Mouse (Mus musculus): ENCODE data around the gene Adamts12. TPM values are rescaled to one million over a fixed set of nuclear protein-coding genes. Genes with fewer than 3 reads are reported as not detected.

Gene Adamts12
- polyA plus RNA-seq, 1 experiment from 2014 or later: 1.7 TPM

- Histone ChIP-seq H3K4me2 (ENCODE audit: low read depth, low read length) (no peak overlapping the region), H3K9me3 (ENCODE audit: control insufficient read depth, low read length) (no peaks in the 10 kb centered on the region), H3K27me3 (replicated peaks; ENCODE audit: control insufficient read depth, insufficient read depth, low read length) (no peaks in the 10 kb centered on the region), H3K27ac (ENCODE audit: low read length) (no peak overlapping the region), H3K4me1 (ENCODE audit: control insufficient read depth, insufficient read depth, low read length) (no peaks in the 10 kb centered on the region), H3K4me3 (ENCODE audit: low read length) (no peak overlapping the region), H3K36me3 (ENCODE audit: control insufficient read depth, insufficient read depth, low read length) (no peaks in the 10 kb centered on the region), H3K9ac (ENCODE audit: low read depth, low read length) (no peak overlapping the region)
- WGBS: 82% methylated on average over 6 of the region's 6 CpGs
- no peak for ATAC-seq
These were observed 146.4 kb downstream of the Adamts12 start for GRCm38 (mm10) chr15:11210976-11211375.

DNA sequence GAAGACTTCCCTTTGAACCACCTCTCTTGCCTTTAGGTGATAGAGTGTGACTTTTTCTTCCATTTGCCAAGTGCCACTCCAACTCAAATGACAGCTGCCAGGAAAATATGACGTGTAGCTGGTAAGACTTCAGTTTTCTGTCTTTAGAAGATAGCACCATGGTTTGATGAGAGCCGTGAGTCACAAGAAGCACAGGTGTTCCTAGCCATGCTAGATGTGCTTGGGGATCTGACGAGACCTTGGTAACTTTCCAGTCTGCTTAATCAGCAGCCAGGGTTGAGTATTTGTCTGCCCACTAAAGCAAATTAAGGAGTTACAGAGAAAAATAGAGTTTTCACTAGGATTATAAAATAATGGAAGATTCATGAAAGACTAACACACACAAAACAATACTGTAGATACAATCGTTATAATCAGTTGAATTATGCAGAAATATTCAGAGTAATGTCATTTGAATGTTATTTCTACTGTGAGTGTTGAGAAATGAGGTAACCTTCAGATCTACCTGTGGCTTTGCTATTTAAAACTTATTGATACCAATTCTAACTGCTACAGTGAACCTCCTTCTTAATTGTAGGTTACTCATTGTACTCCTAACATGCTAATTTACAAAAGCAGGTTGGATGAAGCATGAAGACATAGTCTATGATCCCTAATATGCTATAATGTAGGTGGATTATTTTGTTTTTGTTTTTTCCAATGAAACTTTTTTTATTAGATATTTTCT, 169.5 kb downstream of the Adamts12 start:
- Histone ChIP-seq H3K27me3 (replicated peaks; ENCODE audit: control insufficient read depth, insufficient read depth, low read length) (no peaks in the 10 kb centered on the region), H3K4me3 (ENCODE audit: low read length) (no peak overlapping the region), H3K9ac (ENCODE audit: low read depth, low read length) (no peak overlapping the region), H3K36me3 (ENCODE audit: control insufficient read depth, insufficient read depth, low read length) (no peaks in the 10 kb centered on the region), H3K4me1 (ENCODE audit: control insufficient read depth, insufficient read depth, low read length) (no peaks in the 10 kb centered on the region), H3K27ac (ENCODE audit: low read length) (no peak overlapping the region), H3K4me2 (ENCODE audit: low read depth, low read length) (no peak overlapping the region), H3K9me3 (ENCODE audit: control insufficient read depth, low read length) (no peaks in the 10 kb centered on the region)
- ATAC-seq: no peak
- WGBS: 87% methylated on average over 4 of the region's 4 CpGs

DNA sequence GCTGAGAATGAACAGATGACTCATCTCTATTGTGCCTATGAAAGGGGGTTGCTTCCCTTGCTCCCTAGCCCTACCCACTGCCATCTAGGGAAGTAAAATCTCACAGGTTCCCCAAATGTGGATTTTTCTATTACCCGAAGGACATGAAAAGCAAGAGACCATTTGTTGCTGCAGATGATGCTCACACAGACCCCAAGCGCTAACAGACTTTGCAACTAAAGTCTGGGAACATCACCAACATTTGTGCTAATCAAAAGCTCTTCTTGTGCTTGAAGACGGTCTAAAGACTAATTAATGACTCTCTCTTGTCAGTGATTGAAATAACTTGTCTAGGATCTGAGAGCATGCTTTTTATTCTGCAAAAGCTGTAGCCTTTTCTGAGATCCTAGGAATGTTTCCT, 175.8 kb downstream of the Adamts12 start:
- H3K4me3 ChIP-seq (ENCODE audit: low read length): no peak overlapping the region
- 90% methylated on average over 3 of the region's 3 CpGs for WGBS

GRCm38 (mm10) chr15:11241288-11241687, 176.7 kb downstream of the Adamts12 start:
- no peaks in the 10 kb centered on the region for H3K36me3 ChIP-seq (ENCODE audit: control insufficient read depth, insufficient read depth, low read length)
- no peak overlapping the region for H3K4me2 ChIP-seq (ENCODE audit: low read depth, low read length)
- 78% methylated on average over 2 of the region's 2 CpGs for WGBS
- H3K9ac ChIP-seq (ENCODE audit: low read depth, low read length): no peak overlapping the region
- no peaks in the 10 kb centered on the region for H3K4me1 ChIP-seq (ENCODE audit: control insufficient read depth, insufficient read depth, low read length)
- no peaks in the 10 kb centered on the region for H3K27me3 ChIP-seq (replicated peaks; ENCODE audit: control insufficient read depth, insufficient read depth, low read length)
- H3K9me3 ChIP-seq (ENCODE audit: control insufficient read depth, low read length): no peaks in the 10 kb centered on the region
- H3K27ac ChIP-seq (ENCODE audit: low read length): no peak overlapping the region
- H3K4me3 ChIP-seq (ENCODE audit: low read length): no peak overlapping the region
- ATAC-seq: no peak

More for the DNA sequence above, 175.8 kb downstream of the Adamts12 start:
- no peak overlapping the region for H3K27ac ChIP-seq (ENCODE audit: low read length)
- ATAC-seq: no peak
- no peaks in the 10 kb centered on the region for H3K4me1 ChIP-seq (ENCODE audit: control insufficient read depth, insufficient read depth, low read length)
- H3K4me2 ChIP-seq (ENCODE audit: low read depth, low read length): no peak overlapping the region
- H3K27me3 ChIP-seq (replicated peaks; ENCODE audit: control insufficient read depth, insufficient read depth, low read length): no peaks in the 10 kb centered on the region
- no peak overlapping the region for H3K9ac ChIP-seq (ENCODE audit: low read depth, low read length)
- H3K9me3 ChIP-seq (ENCODE audit: control insufficient read depth, low read length): no peaks in the 10 kb centered on the region
- no peaks in the 10 kb centered on the region for H3K36me3 ChIP-seq (ENCODE audit: control insufficient read depth, insufficient read depth, low read length)

DNA sequence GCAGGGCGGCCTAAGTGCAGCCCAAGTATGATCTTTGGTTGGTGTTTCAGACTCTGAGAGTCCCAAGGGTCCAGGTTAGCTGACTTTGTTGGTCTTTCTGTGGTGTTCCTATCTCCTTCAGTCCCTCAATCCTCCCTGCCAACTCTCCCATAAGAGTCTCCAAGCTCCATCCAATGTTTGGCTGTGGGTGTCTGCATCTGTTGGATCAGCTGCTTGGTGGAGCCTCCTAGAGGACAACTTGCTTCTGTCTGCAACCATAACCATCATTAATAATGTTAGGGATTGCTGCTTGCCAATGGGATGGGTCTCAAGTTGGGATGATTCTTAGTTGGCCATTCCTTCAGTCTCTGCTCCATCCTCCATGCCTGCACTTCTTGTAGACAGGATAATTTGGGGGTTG, 181.8 kb downstream of the Adamts12 start:
- 67% methylated on average over 1 of the region's 1 CpGs for WGBS
- Histone ChIP-seq H3K27me3 (replicated peaks; ENCODE audit: control insufficient read depth, insufficient read depth, low read length) (no peaks in the 10 kb centered on the region), H3K4me1 (ENCODE audit: control insufficient read depth, insufficient read depth, low read length) (no peaks in the 10 kb centered on the region), H3K9ac (ENCODE audit: low read depth, low read length) (no peak overlapping the region), H3K36me3 (ENCODE audit: control insufficient read depth, insufficient read depth, low read length) (no peaks in the 10 kb centered on the region), H3K9me3 (ENCODE audit: control insufficient read depth, low read length) (no peaks in the 10 kb centered on the region), H3K4me3 (ENCODE audit: low read length) (no peak overlapping the region), H3K4me2 (ENCODE audit: low read depth, low read length) (no peak overlapping the region), H3K27ac (ENCODE audit: low read length) (no peak overlapping the region)
- no peak for ATAC-seq

- Histone ChIP-seq H3K27me3 (replicated peaks; ENCODE audit: control insufficient read depth, insufficient read depth, low read length) (no peaks in the 10 kb centered on the region), H3K27ac (ENCODE audit: low read length) (no peak overlapping the region), H3K4me3 (ENCODE audit: low read length) (no peak overlapping the region), H3K9ac (ENCODE audit: low read depth, low read length) (no peak overlapping the region), H3K36me3 (ENCODE audit: control insufficient read depth, insufficient read depth, low read length) (no peaks in the 10 kb centered on the region), H3K4me2 (ENCODE audit: low read depth, low read length) (no peak overlapping the region), H3K9me3 (ENCODE audit: control insufficient read depth, low read length) (no peaks in the 10 kb centered on the region), H3K4me1 (ENCODE audit: control insufficient read depth, insufficient read depth, low read length) (peaks cover 5% of the 10 kb centered on the region; the same call in 1 of the 2 replicates)
- ATAC-seq: peak; percentile 91
- WGBS: 75% methylated on average over 6 of the region's 6 CpGs
These were observed 214.9 kb downstream of the Adamts12 start for GRCm38 (mm10) chr15:11279273-11280080.

DNA sequence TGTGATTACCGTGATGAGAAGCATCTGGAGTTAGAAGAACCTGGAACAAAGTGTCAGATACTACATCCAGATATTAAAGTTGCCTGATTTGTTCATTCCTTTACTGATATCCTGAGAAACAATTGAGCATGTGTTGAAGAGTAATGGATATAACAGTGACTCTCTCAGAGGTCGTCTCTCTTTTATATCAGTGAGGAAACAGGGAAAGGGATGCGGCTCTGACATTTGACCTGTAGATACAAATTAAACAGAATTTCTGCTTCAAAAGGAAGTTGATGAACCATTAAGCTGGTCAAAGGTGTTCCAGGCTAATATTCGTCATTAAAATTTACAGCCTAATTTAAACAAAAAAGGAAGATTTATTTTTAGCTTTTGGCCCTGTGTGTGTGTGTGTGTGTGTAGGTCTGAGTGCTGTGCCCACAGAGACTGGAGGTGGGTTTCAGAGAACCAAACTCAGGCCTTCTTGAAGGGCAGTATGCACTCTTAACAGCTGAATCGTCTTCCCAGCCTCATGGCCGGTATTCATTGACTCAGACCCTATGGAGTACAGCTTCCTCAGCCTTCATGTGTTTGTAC, 216.2 kb downstream of the Adamts12 start:
- WGBS: 59% methylated on average over 6 of the region's 6 CpGs

DNA sequence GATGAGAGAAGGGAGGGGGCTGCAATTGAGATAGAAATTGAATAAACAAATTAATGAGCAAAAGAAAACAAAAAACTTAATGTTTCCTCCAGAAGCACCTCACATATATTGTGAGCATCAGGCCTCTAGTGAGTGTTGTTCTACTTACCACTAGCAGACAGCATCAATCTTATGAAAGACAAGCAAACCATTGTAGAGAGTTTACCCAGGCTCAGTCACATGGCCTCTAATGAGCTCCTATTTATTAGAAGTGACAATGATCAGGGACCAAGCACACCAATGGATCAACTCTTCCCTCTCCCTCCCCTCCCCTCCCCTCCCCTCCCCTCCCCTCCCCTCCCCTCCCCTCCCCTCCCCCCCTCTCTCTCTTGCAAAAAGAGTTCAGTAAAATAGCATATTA, 218.6 kb downstream of the Adamts12 start:
- ATAC-seq: no peak
- Histone ChIP-seq H3K27me3 (replicated peaks; ENCODE audit: control insufficient read depth, insufficient read depth, low read length) (no peaks in the 10 kb centered on the region), H3K27ac (ENCODE audit: low read length) (no peak overlapping the region), H3K4me2 (ENCODE audit: low read depth, low read length) (no peak overlapping the region), H3K4me1 (ENCODE audit: control insufficient read depth, insufficient read depth, low read length) (peaks cover 5% of the 10 kb centered on the region; the same call in 1 of the 2 replicates), H3K9ac (ENCODE audit: low read depth, low read length) (no peak overlapping the region), H3K4me3 (ENCODE audit: low read length) (no peak overlapping the region), H3K9me3 (ENCODE audit: control insufficient read depth, low read length) (no peaks in the 10 kb centered on the region), H3K36me3 (ENCODE audit: control insufficient read depth, insufficient read depth, low read length) (no peaks in the 10 kb centered on the region)

More for the DNA sequence above, 216.2 kb downstream of the Adamts12 start:
- Histone ChIP-seq H3K4me3 (ENCODE audit: low read length) (no peak overlapping the region), H3K27ac (ENCODE audit: low read length) (no peak overlapping the region), H3K9ac (ENCODE audit: low read depth, low read length) (no peak overlapping the region), H3K4me2 (ENCODE audit: low read depth, low read length) (no peak overlapping the region), H3K4me1 (ENCODE audit: control insufficient read depth, insufficient read depth, low read length) (peaks cover 5% of the 10 kb centered on the region; the same call in 1 of the 2 replicates), H3K9me3 (ENCODE audit: control insufficient read depth, low read length) (no peaks in the 10 kb centered on the region), H3K36me3 (ENCODE audit: control insufficient read depth, insufficient read depth, low read length) (no peaks in the 10 kb centered on the region), H3K27me3 (replicated peaks; ENCODE audit: control insufficient read depth, insufficient read depth, low read length) (no peaks in the 10 kb centered on the region)
- no peak for ATAC-seq

DNA sequence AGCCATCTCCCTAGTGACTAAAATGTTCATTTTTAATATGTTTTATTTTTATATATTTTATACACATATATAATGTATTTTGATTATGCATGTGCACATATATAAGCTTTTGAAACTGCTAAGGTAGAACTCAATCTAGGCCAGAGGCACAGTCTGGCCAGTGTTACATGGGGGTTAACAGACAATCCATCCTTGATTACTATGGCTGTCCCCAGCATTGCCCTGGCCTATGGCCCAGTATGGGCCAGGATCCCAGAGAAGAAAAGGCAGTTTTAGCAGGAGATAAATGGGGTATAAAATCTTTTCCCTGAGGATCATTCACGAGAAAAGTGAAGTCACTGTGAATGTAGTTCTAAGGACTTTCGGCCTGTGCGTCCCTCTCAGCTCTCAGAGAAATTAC, 223.2 kb downstream of the Adamts12 start:
- 75% methylated on average over 3 of the region's 3 CpGs for WGBS
- no peak for ATAC-seq
- Histone ChIP-seq H3K4me1 (ENCODE audit: control insufficient read depth, insufficient read depth, low read length) (no peaks in the 10 kb centered on the region), H3K9me3 (ENCODE audit: control insufficient read depth, low read length) (no peaks in the 10 kb centered on the region), H3K9ac (ENCODE audit: low read depth, low read length) (no peak overlapping the region), H3K36me3 (ENCODE audit: control insufficient read depth, insufficient read depth, low read length) (no peaks in the 10 kb centered on the region; the same call in 1 of the 2 replicates), H3K27ac (ENCODE audit: low read length) (no peak overlapping the region), H3K27me3 (replicated peaks; ENCODE audit: control insufficient read depth, insufficient read depth, low read length) (no peaks in the 10 kb centered on the region), H3K4me2 (ENCODE audit: low read depth, low read length) (no peak overlapping the region), H3K4me3 (ENCODE audit: low read length) (no peak overlapping the region)

All from intestine, embryonic 16.5 days (tissue).